Mouse (Mus musculus) bone marrow, adult 2 months (tissue): Measurements from ENCODE around the gene Slc16a12. TPM values are rescaled to one million over a fixed set of nuclear protein-coding genes. Genes with fewer than 3 reads are reported as not detected.
"Not testable (repeated sequence)": the region's sequence is repeated elsewhere in the genome, so short reads cannot be mapped to it uniquely, and the experiment has no call there.

Experiments used
- H3K27ac ChIP-seq: fragments of 200-500 bp; 2 replicates; pipeline ENCODE4 v1.5.1; 2012; ENCODE audit warnings: low read depth, mild to moderate bottlenecking, control low read depth, inconsistent platforms, low read length; ENCODE audit not compliant: control insufficient read depth, poor library complexity, insufficient read depth
- H3K4me1 ChIP-seq: fragments of 200-500 bp; 2 replicates; pipeline ENCODE4 v1.6.1; 2011; ENCODE audit warnings: low read length; ENCODE audit not compliant: control insufficient read depth, insufficient read depth
- H3K4me3 ChIP-seq: fragments of 200-500 bp; replicated peaks from 2 replicates; pipeline ENCODE3; 2011; ENCODE audit warnings: mild to moderate bottlenecking, low read depth, low read length, control low read depth; ENCODE audit not compliant: control insufficient read depth
- CTCF ChIP-seq: fragments of 200-500 bp; IDR thresholded peaks from 2 replicates; pipeline ENCODE4 v1.5.1; 2011; ENCODE audit warnings: low read length, control low read depth; ENCODE audit not compliant: control insufficient read depth, insufficient read depth
- POLR2A ChIP-seq: fragments of 200-500 bp; IDR thresholded peaks from 2 replicates; pipeline ENCODE4 v1.6.1; 2011; ENCODE audit warnings: low read depth, mild to moderate bottlenecking, control low read depth, low read length, borderline replicate concordance; ENCODE audit not compliant: control insufficient read depth
- WGBS: fragments of 180-500 bp; shearing (Covaris S2); methylation state at CpG from one replicate; pipeline ENCODE4 v1.1.7; 2018; 5-methylcytosine and 5-hydroxymethylcytosine counted together
- polyA plus RNA-seq: library from polyadenylated mRNA; stranded (reverse); fragments of >200 nt; gene quantifications from 2 replicates; pipeline ENCODE4 v1.2.4, GENCODE M21; 2011; ENCODE audit warnings: low replicate concordance; ENCODE audit not compliant: missing spikeins, insufficient read depth, insufficient read length

The Slc16a12 gene
- polyA plus RNA-seq, 1 experiment, result not detected

GRCm38 (mm10) chr19:34650997-34651396 is 96.1 kb downstream of the Slc16a12 start:
- H3K4me1 ChIP-seq, result peaks cover 1% of the 10 kb centered on the region
- H3K27ac ChIP-seq, result no peak overlapping the region
- WGBS, result 72% methylated on average over 6 of the region's 6 CpGs
- TF ChIP-seq POLR2A, result no peak
- no peak for TF ChIP-seq CTCF
- no peak overlapping the region for H3K4me3 ChIP-seq

GRCm38 (mm10) chr19:34650276-34650675 is 96.8 kb downstream of the Slc16a12 start:
- peaks cover 1% of the 10 kb centered on the region for H3K4me1 ChIP-seq
- WGBS, result 44% methylated on average over 3 of the region's 3 CpGs
- no peak overlapping the region for H3K4me3 ChIP-seq
- no peak for TF ChIP-seq CTCF
- TF ChIP-seq POLR2A, result no peak
- no peak overlapping the region for H3K27ac ChIP-seq

DNA sequence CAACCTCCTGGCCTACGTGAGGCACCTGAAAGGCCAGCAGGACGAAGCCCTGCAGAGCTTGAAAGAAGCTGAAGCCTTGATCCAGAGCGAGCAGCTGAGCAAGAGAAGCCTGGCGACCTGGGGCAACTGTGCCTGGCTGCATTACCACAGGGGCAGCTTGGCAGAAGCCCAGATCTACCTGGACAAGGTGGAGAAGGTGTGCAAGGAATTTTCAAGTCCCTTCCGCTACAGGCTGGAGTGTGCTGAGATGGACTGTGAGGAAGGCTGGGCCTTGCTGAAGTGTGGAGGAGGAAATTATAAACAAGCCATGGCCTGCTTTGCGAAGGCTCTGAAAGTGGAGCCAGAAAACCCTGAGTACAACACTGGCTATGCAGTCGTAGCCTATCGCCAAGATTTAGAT is 99.5 kb downstream of the Slc16a12 start:
- H3K4me3 ChIP-seq, H3K27ac ChIP-seq, H3K4me1 ChIP-seq: not testable (repeated sequence)
- 83% methylated on average over 8 of the region's 8 CpGs for WGBS

- H3K27ac ChIP-seq, result no peak overlapping the region
- TF ChIP-seq POLR2A, result no peak
- no peak for TF ChIP-seq CTCF
- no peak overlapping the region for H3K4me3 ChIP-seq
- H3K4me1 ChIP-seq, result no peaks in the 10 kb centered on the region; the same call in 1 of the 2 replicates
- 81% methylated on average over 5 of the region's 5 CpGs for WGBS
These were observed 104.5 kb downstream of the Slc16a12 start for GRCm38 (mm10) chr19:34642616-34643015.

DNA sequence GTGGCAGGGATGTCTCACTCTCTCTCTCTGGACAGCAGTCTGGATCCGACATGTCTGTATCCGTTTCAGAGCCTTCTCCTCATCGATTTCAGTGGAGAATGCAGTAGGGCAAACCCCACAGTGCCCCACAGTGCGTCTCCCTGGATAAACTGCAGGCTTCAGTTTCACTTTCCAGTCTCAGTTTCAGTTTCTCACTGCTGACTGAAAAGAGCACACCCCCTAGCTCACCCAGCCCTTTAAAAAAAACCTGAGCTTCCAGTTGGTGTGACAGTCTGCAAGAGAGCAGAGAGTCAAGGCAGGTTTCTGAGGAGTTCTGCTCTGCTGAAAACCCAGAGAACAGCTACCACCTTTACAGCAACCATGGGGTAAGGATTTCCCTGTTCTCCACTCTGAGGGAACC is 106.5 kb downstream of the Slc16a12 start, which contains the start of the genes Ifit1bl2 and Ifit1:
TSS of gene Ifit1bl2 (minus strand) at position 121 of the 400 bp plus-strand sequence.
TSS of gene Ifit1 (plus strand) at position 249 of the 400 bp plus-strand sequence.
- TF ChIP-seq POLR2A (no peak), CTCF (no peak)
- Histone ChIP-seq H3K4me1 (no peaks in the 10 kb centered on the region; the same call in 1 of the 2 replicates), H3K27ac (0 out of 2 replicates have a peak within 1 kb of the TSS, but pooled peaks have one; percentile 4), H3K4me3 (peak within 1 kb of the TSS; percentile 67)
- WGBS, result 3% methylated on average over 4 of the region's 4 CpGs

DNA sequence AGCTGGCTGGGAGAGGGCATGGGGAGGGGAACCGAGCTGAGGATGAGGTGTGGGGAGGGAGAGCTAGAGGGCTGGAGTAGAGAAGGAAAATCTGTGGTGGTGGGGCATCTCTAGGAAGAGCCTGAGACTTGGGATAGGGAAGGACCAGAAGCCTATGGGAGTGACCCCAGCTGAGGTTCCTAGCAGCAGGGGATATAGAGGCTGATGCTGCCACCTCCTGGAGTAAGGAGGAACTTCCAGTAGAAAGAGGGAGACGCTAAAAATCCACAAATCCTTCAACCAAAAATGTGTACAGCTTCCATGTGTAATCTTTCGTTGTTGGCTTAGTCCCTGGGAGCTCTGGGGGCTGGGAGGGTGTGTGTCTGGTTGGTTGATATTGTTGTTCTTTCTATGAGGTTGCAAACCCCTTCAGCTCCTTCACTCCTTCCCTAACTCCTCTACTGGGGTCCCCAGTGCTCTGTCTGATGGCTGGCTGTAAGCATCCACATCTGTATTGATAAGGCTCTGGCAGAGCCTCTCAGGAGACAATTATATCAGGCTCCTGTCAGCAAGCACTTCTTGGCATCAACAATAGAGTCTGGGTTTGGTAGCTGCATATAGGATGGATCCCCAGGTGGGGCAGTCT is 110.0 kb downstream of the Slc16a12 start:
- peak; percentile 67 for TF ChIP-seq CTCF
- TF ChIP-seq POLR2A, result no peak
- WGBS, result 20% methylated on average over 3 of the region's 3 CpGs
- Histone ChIP-seq H3K27ac (no peak overlapping the region), H3K4me3 (no peak overlapping the region), H3K4me1 (no peaks in the 10 kb centered on the region; the same call in 1 of the 2 replicates)

DNA sequence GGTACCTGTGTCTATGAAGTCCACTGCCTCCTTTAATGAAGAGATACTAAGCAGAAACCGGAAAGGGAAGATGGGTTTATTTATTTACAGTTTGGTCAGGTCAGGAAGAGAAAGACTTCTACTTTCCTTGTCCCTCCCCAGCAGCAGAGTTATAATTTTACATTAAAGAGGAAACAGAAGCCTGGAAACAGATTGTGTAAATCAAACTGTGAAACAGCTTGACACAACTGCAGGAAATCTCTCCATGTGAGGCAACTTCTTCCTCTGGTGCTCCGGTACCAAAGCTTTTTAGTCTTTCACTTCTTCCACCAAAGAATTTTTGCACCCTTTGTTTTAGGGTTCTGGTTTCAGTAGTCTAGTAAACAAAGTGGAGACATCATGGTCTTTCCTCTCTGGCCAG is 113.6 kb downstream of the Slc16a12 start:
- no peaks in the 10 kb centered on the region; the same call in 1 of the 2 replicates for H3K4me1 ChIP-seq
- H3K27ac ChIP-seq, result no peak overlapping the region; the same call in 1 of the 2 replicates
- 6% methylated on average over 2 of the region's 2 CpGs for WGBS
- no peak for TF ChIP-seq CTCF
- TF ChIP-seq POLR2A, result no peak
- H3K4me3 ChIP-seq, result no peak overlapping the region

DNA sequence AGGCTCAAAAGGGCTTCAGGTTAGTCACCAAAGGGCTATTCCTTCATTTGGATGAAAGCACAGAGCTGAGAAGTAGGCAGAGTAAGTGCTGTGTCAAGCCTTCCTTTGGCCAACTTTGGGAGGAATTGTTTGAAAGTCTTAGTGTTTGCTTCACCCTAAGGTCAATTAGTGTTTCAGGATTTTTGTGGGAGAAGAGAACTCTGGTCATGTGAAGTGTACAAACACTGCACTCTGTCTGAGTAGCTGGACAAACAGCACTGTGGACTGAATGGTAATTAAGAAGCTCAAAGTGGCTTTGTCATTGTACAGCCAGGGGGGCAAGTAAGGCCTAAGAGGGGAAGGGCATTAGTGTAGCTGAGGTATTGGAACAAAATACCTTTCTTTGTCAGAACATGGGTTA is 115.6 kb downstream of the Slc16a12 start:
- Histone ChIP-seq H3K4me1 (no peaks in the 10 kb centered on the region; the same call in 1 of the 2 replicates), H3K4me3 (no peak overlapping the region), H3K27ac (no peak overlapping the region)
- TF ChIP-seq CTCF (no peak), POLR2A (no peak)

- Histone ChIP-seq H3K27ac (no peak overlapping the region), H3K4me1 (peaks cover 2% of the 10 kb centered on the region; the same call in 1 of the 2 replicates), H3K4me3 (no peak overlapping the region)
- no peak for TF ChIP-seq POLR2A
- no peak for TF ChIP-seq CTCF
- WGBS, result 80% methylated on average over 2 of the region's 2 CpGs
These were observed 119.6 kb downstream of the Slc16a12 start for GRCm38 (mm10) chr19:34627496-34627895.
